Mouse (Mus musculus): ENCODE results near the gene Gm20388. TPM values are rescaled to one million over a fixed set of nuclear protein-coding genes. Genes with fewer than 3 reads are reported as not detected.
"Not testable (repeated sequence)": the region's sequence is repeated elsewhere in the genome, so short reads cannot be mapped to it uniquely, and the experiment has no call there.

The Gm20388 gene
- polyA plus RNA-seq, 1 experiment from 2014 or later, result 7.4 TPM

- H3K9me3 ChIP-seq (replicated peaks); H3K27me3 ChIP-seq; H3K27ac ChIP-seq; ATAC-seq (replicated peaks; ENCODE audit: low FRiP score); H3K4me3 ChIP-seq (replicated peaks); H3K4me2 ChIP-seq; H3K9ac ChIP-seq; H3K36me3 ChIP-seq: not testable (repeated sequence)
- 83% methylated on average over 4 of the region's 4 CpGs for WGBS
- peaks cover 17% of the 10 kb centered on the region for H3K4me1 ChIP-seq
Measured at GRCm38 (mm10) chr8:120724096-120724495, 813.5 kb downstream of the Gm20388 start.

GRCm38 (mm10) chr8:120724816-120725575, 814.4 kb downstream of the Gm20388 start:
- Histone ChIP-seq H3K9ac (no peak overlapping the region), H3K4me3 (replicated peaks) (no peak overlapping the region), H3K4me1 (peaks cover 12% of the 10 kb centered on the region), H3K4me2 (no peak overlapping the region), H3K27ac (peak overlapping the region; percentile 46; the same call in 1 of the 2 replicates), H3K9me3 (replicated peaks) (0 out of 2 replicates have a peak, but pooled peaks cover 7% of the 10 kb centered on the region), H3K36me3 (no peaks in the 10 kb centered on the region), H3K27me3 (peaks cover 11% of the 10 kb centered on the region; the same call in 1 of the 2 replicates)
- ATAC-seq (replicated peaks; ENCODE audit: low FRiP score), result peak; percentile 54
- 48% methylated on average over 17 of the region's 17 CpGs for WGBS

GRCm38 (mm10) chr8:120725576-120725950, 814.9 kb downstream of the Gm20388 start:
- no peak overlapping the region for H3K4me2 ChIP-seq
- H3K27me3 ChIP-seq, result peaks cover 15% of the 10 kb centered on the region
- no peaks in the 10 kb centered on the region for H3K36me3 ChIP-seq
- no peak overlapping the region for H3K9ac ChIP-seq
- H3K9me3 ChIP-seq (replicated peaks), result 0 out of 2 replicates have a peak, but pooled peaks cover 7% of the 10 kb centered on the region
- no peak overlapping the region for H3K4me3 ChIP-seq (replicated peaks)
- peaks cover 12% of the 10 kb centered on the region for H3K4me1 ChIP-seq
- WGBS, result 64% methylated on average over 5 of the region's 5 CpGs
- ATAC-seq (replicated peaks; ENCODE audit: low FRiP score), result no peak
- no peak overlapping the region for H3K27ac ChIP-seq

GRCm38 (mm10) chr8:120726051-120726450, 815.4 kb downstream of the Gm20388 start:
- WGBS, result 59% methylated on average over 5 of the region's 5 CpGs
- ATAC-seq (replicated peaks; ENCODE audit: low FRiP score), result no peak
- no peak overlapping the region for H3K27ac ChIP-seq
- no peaks in the 10 kb centered on the region for H3K36me3 ChIP-seq
- peaks cover 12% of the 10 kb centered on the region for H3K4me1 ChIP-seq
- no peak overlapping the region for H3K4me3 ChIP-seq (replicated peaks)
- H3K9ac ChIP-seq, result no peak overlapping the region
- H3K9me3 ChIP-seq (replicated peaks), result 0 out of 2 replicates have a peak, but pooled peaks cover 7% of the 10 kb centered on the region
- no peak overlapping the region for H3K4me2 ChIP-seq
- peaks cover 13% of the 10 kb centered on the region for H3K27me3 ChIP-seq

- no peaks in the 10 kb centered on the region for H3K36me3 ChIP-seq
- WGBS, result 48% methylated on average over 9 of the region's 9 CpGs
- 0 out of 2 replicates have a peak, but pooled peaks cover 2% of the 10 kb centered on the region for H3K9me3 ChIP-seq (replicated peaks)
- H3K4me2 ChIP-seq, result no peak overlapping the region
- peaks cover 26% of the 10 kb centered on the region for H3K27me3 ChIP-seq
- ATAC-seq (replicated peaks; ENCODE audit: low FRiP score), result no peak
- no peak overlapping the region for H3K4me3 ChIP-seq (replicated peaks)
- no peak overlapping the region for H3K9ac ChIP-seq
- H3K4me1 ChIP-seq, result peaks cover 12% of the 10 kb centered on the region
- no peak overlapping the region for H3K27ac ChIP-seq
Measured at GRCm38 (mm10) chr8:120728488-120729160, 818.0 kb downstream of the Gm20388 start.

- no peak for ATAC-seq (replicated peaks; ENCODE audit: low FRiP score)
- peaks cover 12% of the 10 kb centered on the region for H3K4me1 ChIP-seq
- H3K9me3 ChIP-seq (replicated peaks), result no peaks in the 10 kb centered on the region
- H3K27me3 ChIP-seq, result peaks cover 51% of the 10 kb centered on the region
- 39% methylated on average over 14 of the region's 14 CpGs for WGBS
- no peak overlapping the region for H3K27ac ChIP-seq
- no peaks in the 10 kb centered on the region for H3K36me3 ChIP-seq
- H3K4me2 ChIP-seq, result no peak overlapping the region
- H3K9ac ChIP-seq, result no peak overlapping the region
- H3K4me3 ChIP-seq (replicated peaks), result no peak overlapping the region
Measured at GRCm38 (mm10) chr8:120731582-120731981, 820.9 kb downstream of the Gm20388 start.

GRCm38 (mm10) chr8:120732068-120732467, 821.4 kb downstream of the Gm20388 start:
- Histone ChIP-seq H3K27ac (no peak overlapping the region), H3K9ac (no peak overlapping the region), H3K4me3 (replicated peaks) (no peak overlapping the region), H3K4me2 (no peak overlapping the region), H3K36me3 (no peaks in the 10 kb centered on the region), H3K9me3 (replicated peaks) (no peaks in the 10 kb centered on the region), H3K27me3 (peaks cover 53% of the 10 kb centered on the region), H3K4me1 (peaks cover 16% of the 10 kb centered on the region)
- no peak for ATAC-seq (replicated peaks; ENCODE audit: low FRiP score)
- WGBS, result 50% methylated on average over 6 of the region's 6 CpGs

GRCm38 (mm10) chr8:120735770-120736481, 825.3 kb downstream of the Gm20388 start, which contains the start of gene Irf8:
Gene Irf8 (plus strand): TSS chr8:120736358.
- Histone ChIP-seq H3K9me3 (replicated peaks) (no peaks in the 10 kb centered on the region), H3K36me3 (no peaks in the 10 kb centered on the region), H3K27me3 (peaks cover 61% of the 10 kb centered on the region), H3K9ac (peak within 1 kb of the TSS; percentile 38), H3K4me3 (replicated peaks) (peak within 1 kb of the TSS; percentile 47), H3K27ac (no peak within 1 kb of the TSS), H3K4me2 (peak within 1 kb of the TSS; percentile 87), H3K4me1 (peaks cover 25% of the 10 kb centered on the region)
- WGBS, result under 1% methylated on average over 61 of the region's 62 CpGs
- ATAC-seq (replicated peaks; ENCODE audit: low FRiP score), result peak; percentile 91

- H3K9me3 ChIP-seq (replicated peaks), result no peaks in the 10 kb centered on the region
- peak overlapping the region; percentile 38 for H3K9ac ChIP-seq
- H3K4me3 ChIP-seq (replicated peaks), result peak overlapping the region; percentile 47
- peaks cover 25% of the 10 kb centered on the region for H3K4me1 ChIP-seq
- peaks cover 59% of the 10 kb centered on the region for H3K27me3 ChIP-seq
- peak; percentile 70; the same call in 1 of the 2 replicates for ATAC-seq (replicated peaks; ENCODE audit: low FRiP score)
- H3K4me2 ChIP-seq, result peak overlapping the region; percentile 87
- WGBS, result under 1% methylated on average over 11 of the region's 11 CpGs
- H3K36me3 ChIP-seq, result no peaks in the 10 kb centered on the region
- no peak overlapping the region for H3K27ac ChIP-seq
Measured at GRCm38 (mm10) chr8:120736486-120736885, 825.8 kb downstream of the Gm20388 start.

- no peaks in the 10 kb centered on the region for H3K9me3 ChIP-seq (replicated peaks)
- peaks cover 56% of the 10 kb centered on the region for H3K27me3 ChIP-seq
- 67% methylated on average over 7 of the region's 7 CpGs for WGBS
- no peak overlapping the region for H3K27ac ChIP-seq
- H3K9ac ChIP-seq, result no peak overlapping the region
- H3K36me3 ChIP-seq, result no peaks in the 10 kb centered on the region
- H3K4me3 ChIP-seq (replicated peaks), result peak overlapping the region; percentile 47; the same call in 1 of the 2 replicates
- no peak for ATAC-seq (replicated peaks; ENCODE audit: low FRiP score)
- H3K4me1 ChIP-seq, result peaks cover 25% of the 10 kb centered on the region
- peak overlapping the region; percentile 87; the same call in 1 of the 2 replicates for H3K4me2 ChIP-seq
Measured at GRCm38 (mm10) chr8:120737166-120737565, 826.5 kb downstream of the Gm20388 start.

- H3K4me2 ChIP-seq, result no peak overlapping the region
- 80% methylated on average over 4 of the region's 4 CpGs for WGBS
- H3K4me3 ChIP-seq (replicated peaks), result no peak overlapping the region
- no peaks in the 10 kb centered on the region for H3K36me3 ChIP-seq
- no peak overlapping the region for H3K27ac ChIP-seq
- H3K27me3 ChIP-seq, result peaks cover 48% of the 10 kb centered on the region
- no peak for ATAC-seq (replicated peaks; ENCODE audit: low FRiP score)
- H3K9ac ChIP-seq, result no peak overlapping the region
- H3K4me1 ChIP-seq, result peaks cover 31% of the 10 kb centered on the region
- no peaks in the 10 kb centered on the region for H3K9me3 ChIP-seq (replicated peaks)
Measured at GRCm38 (mm10) chr8:120738771-120739170, 828.1 kb downstream of the Gm20388 start.
